Comparison of ENCODE assay signal across 20 mouse cellular contexts in genomic region chr3:26146174-26146573, GRCm38 (mm10).
DNase-seq lines count a peak whose midpoint lies in the region; ATAC-seq lines count a peak whose summit lies in the region.
"Had no signal": no experiment of that assay in that cellular context is flagged by ENCODE, and none has a peak within 500 bp of the region (broad histone marks: within the 10 kb centered on the region; RNA-seq: fewer than 3 reads in every experiment).

No protein-coding gene starts in this region.

- H3K4me1 ChIP-seq in hindbrain, embryonic 12.5 days: no peaks in the 10 kb centered on the region
- no peaks in the 10 kb centered on the region for H3K4me1 ChIP-seq in hindbrain, embryonic 10.5 days (replicated peaks)
- H3K4me1 ChIP-seq in forebrain, embryonic 15.5 days: peaks cover 25% of the 10 kb centered on the region
- peaks cover 10% of the 10 kb centered on the region for H3K4me1 ChIP-seq in neural tube, embryonic 15.5 days
- H3K4me1 ChIP-seq: embryonic facial prominence, embryonic 12.5 days; liver, embryonic 13.5 days; megakaryocyte, embryonic 14.5 days; stomach, embryonic 15.5 days had no signal

- peak; percentile 76; the same call in 1 of the 2 replicates for ATAC-seq in hindbrain, embryonic 12.5 days (ENCODE audit: low FRiP score)
- ATAC-seq in forebrain, embryonic 15.5 days (replicated peaks): peak; percentile 67
- peak; percentile 65; the same call in 1 of the 2 replicates for ATAC-seq in neural tube, embryonic 15.5 days (ENCODE audit: low FRiP score)
- ATAC-seq: lung, postnatal 0 days had no signal

- no peak overlapping the region for H3K4me2 ChIP-seq in hindbrain, embryonic 12.5 days (replicated peaks)
- no peak overlapping the region for H3K4me2 ChIP-seq in forebrain, embryonic 15.5 days (replicated peaks)
- H3K4me2 ChIP-seq in neural tube, embryonic 15.5 days: no peak overlapping the region
- H3K4me2 ChIP-seq: embryonic facial prominence, embryonic 12.5 days; liver, embryonic 13.5 days; stomach, embryonic 15.5 days had no signal

- no peak overlapping the region for H3K27ac ChIP-seq in hindbrain, embryonic 12.5 days
- H3K27ac ChIP-seq in hindbrain, embryonic 10.5 days: no peak overlapping the region
- H3K27ac ChIP-seq in forebrain, embryonic 15.5 days (replicated peaks): no peak overlapping the region
- no peak overlapping the region for H3K27ac ChIP-seq in neural tube, embryonic 15.5 days (replicated peaks)
- H3K27ac ChIP-seq: embryonic facial prominence, embryonic 12.5 days; gastrocnemius, adult 2 months; left cerebral cortex, adult 2 months; liver, embryonic 13.5 days; stomach, embryonic 15.5 days had no signal

- H3K9me3 ChIP-seq in hindbrain, embryonic 12.5 days (replicated peaks): no peaks in the 10 kb centered on the region
- no peaks in the 10 kb centered on the region for H3K9me3 ChIP-seq in hindbrain, embryonic 10.5 days
- H3K9me3 ChIP-seq in forebrain, embryonic 15.5 days: no peaks in the 10 kb centered on the region
- no peaks in the 10 kb centered on the region for H3K9me3 ChIP-seq in neural tube, embryonic 15.5 days (replicated peaks)
- H3K9me3 ChIP-seq: embryonic facial prominence, embryonic 12.5 days; liver, embryonic 13.5 days; megakaryocyte, embryonic 14.5 days; stomach, embryonic 15.5 days had no signal

- no peaks in the 10 kb centered on the region for H3K36me3 ChIP-seq in hindbrain, embryonic 12.5 days
- H3K36me3 ChIP-seq in hindbrain, embryonic 10.5 days: no peaks in the 10 kb centered on the region
- no peaks in the 10 kb centered on the region for H3K36me3 ChIP-seq in forebrain, embryonic 15.5 days
- H3K36me3 ChIP-seq in neural tube, embryonic 15.5 days: no peaks in the 10 kb centered on the region
- H3K36me3 ChIP-seq: embryonic facial prominence, embryonic 12.5 days; liver, embryonic 13.5 days; stomach, embryonic 15.5 days had no signal

- DNase-seq in hindbrain, embryonic 10.5 days (ENCODE audit: low spot score): no peak
- peak; percentile 29 for DNase-seq in embryo, embryonic 10.5 days (ENCODE audit: low spot score)
- DNase-seq in adrenal gland, adult 18-20 months (ENCODE audit: low spot score in 2 of 2): no peak
- DNase-seq in lung, postnatal 25 days (ENCODE audit: low spot score): no peak
- DNase-seq: cerebellum, adult 9-11 months; gastrocnemius, adult 2 months; heart, adult 11 months; kidney, adult 18-20 months; kidney, postnatal 10 days; liver, embryonic 13.5 days; right cerebral cortex, postnatal 14 days; thymus, adult 2 months had no signal

- no peak overlapping the region for H3K4me3 ChIP-seq in hindbrain, embryonic 12.5 days
- no peak overlapping the region for H3K4me3 ChIP-seq in hindbrain, embryonic 10.5 days
- H3K4me3 ChIP-seq in forebrain, embryonic 15.5 days: no peak overlapping the region
- H3K4me3 ChIP-seq in neural tube, embryonic 15.5 days (replicated peaks): no peak overlapping the region
- H3K4me3 ChIP-seq: embryonic facial prominence, embryonic 12.5 days; gastrocnemius, adult 2 months; left cerebral cortex, adult 2 months; liver, embryonic 13.5 days; megakaryocyte, embryonic 14.5 days; stomach, embryonic 15.5 days had no signal

- 47% methylated on average over 3 of the region's 3 CpGs for WGBS in hindbrain, embryonic 12.5 days
- 58% methylated on average over 3 of the region's 3 CpGs for WGBS in hindbrain, embryonic 10.5 days
- WGBS in forebrain, embryonic 15.5 days: 23% methylated on average over 3 of the region's 3 CpGs
- WGBS in neural tube, embryonic 15.5 days: 21% methylated on average over 3 of the region's 3 CpGs

- no peak overlapping the region for H3K9ac ChIP-seq in hindbrain, embryonic 12.5 days
- no peak overlapping the region for H3K9ac ChIP-seq in forebrain, embryonic 15.5 days (replicated peaks)
- H3K9ac ChIP-seq in neural tube, embryonic 15.5 days (replicated peaks): no peak overlapping the region
- H3K9ac ChIP-seq: embryonic facial prominence, embryonic 12.5 days; liver, embryonic 13.5 days; stomach, embryonic 15.5 days had no signal

- no peaks in the 10 kb centered on the region for H3K27me3 ChIP-seq in hindbrain, embryonic 12.5 days
- peaks cover 3% of the 10 kb centered on the region; the same call in 1 of the 2 replicates for H3K27me3 ChIP-seq in hindbrain, embryonic 10.5 days (ENCODE audit: insufficient read depth, poor library complexity, severe bottlenecking)
- no peaks in the 10 kb centered on the region for H3K27me3 ChIP-seq in forebrain, embryonic 15.5 days
- no peaks in the 10 kb centered on the region for H3K27me3 ChIP-seq in neural tube, embryonic 15.5 days (replicated peaks)
- H3K27me3 ChIP-seq: embryonic facial prominence, embryonic 12.5 days; liver, embryonic 13.5 days; megakaryocyte, embryonic 14.5 days; stomach, embryonic 15.5 days had no signal
